Mouse (Mus musculus): ENCODE measurements around the gene Ttc29. TPM values are rescaled to one million over a fixed set of nuclear protein-coding genes. Genes with fewer than 3 reads are reported as not detected.

Ttc29 gene
- total and polyA plus RNA-seq, 3 experiments: 0.49 TPM; not detected in 2

- no peak overlapping the region for H3K4me3 ChIP-seq
- intact Hi-C loops (cut with DNase I): no loop called here
- no peak overlapping the region for H3K9ac ChIP-seq (ENCODE audit: low read depth, low read length)
- no peaks in the 10 kb centered on the region for H3K36me3 ChIP-seq (ENCODE audit: control insufficient read depth, insufficient read depth, low read length)
- H3K27me3 ChIP-seq (ENCODE audit: control insufficient read depth, insufficient read depth, low read length): no peaks in the 10 kb centered on the region
- no peak overlapping the region for H3K27ac ChIP-seq
- H3K79me2 ChIP-seq (replicated peaks; ENCODE audit: control insufficient read depth, insufficient read depth, low read length): no peaks in the 10 kb centered on the region
- WGBS: 56% methylated on average over 11 of the region's 11 CpGs
- DNase-seq: peak in 1 of 2 experiments; percentile 3
- TF ChIP-seq POLR2A (IDR thresholded peaks at IDR 0.05; ENCODE audit: insufficient read depth, low read depth, low read length) (no peak), EP300 (IDR thresholded peaks at IDR 0.05; ENCODE audit: insufficient read depth, low read depth, low read length) (no peak), CTCF (IDR thresholded peaks at IDR 0.05) (no peak)
- no peaks in the 10 kb centered on the region for H3K4me1 ChIP-seq (ENCODE audit: control insufficient read depth, insufficient read depth, low read length)
Observed at GRCm38 (mm10) chr8:78340689-78341529, 127.8 kb downstream of the Ttc29 start.

GRCm38 (mm10) chr8:78342151-78342550, 129.1 kb downstream of the Ttc29 start:
- H3K79me2 ChIP-seq (replicated peaks; ENCODE audit: control insufficient read depth, insufficient read depth, low read length): no peaks in the 10 kb centered on the region
- no peak for DNase-seq
- H3K4me1 ChIP-seq (ENCODE audit: control insufficient read depth, insufficient read depth, low read length): no peaks in the 10 kb centered on the region
- TF ChIP-seq CTCF (IDR thresholded peaks at IDR 0.05): no peak
- no peak for TF ChIP-seq POLR2A (IDR thresholded peaks at IDR 0.05; ENCODE audit: insufficient read depth, low read depth, low read length)
- no peak for TF ChIP-seq EP300 (IDR thresholded peaks at IDR 0.05; ENCODE audit: insufficient read depth, low read depth, low read length)
- no peak overlapping the region for H3K4me3 ChIP-seq
- H3K36me3 ChIP-seq (ENCODE audit: control insufficient read depth, insufficient read depth, low read length): no peaks in the 10 kb centered on the region
- H3K27ac ChIP-seq: no peak overlapping the region
- no peaks in the 10 kb centered on the region for H3K27me3 ChIP-seq (ENCODE audit: control insufficient read depth, insufficient read depth, low read length)
- no peak overlapping the region for H3K9ac ChIP-seq (ENCODE audit: low read depth, low read length)
- intact Hi-C loops (cut with DNase I): no loop called here
- 71% methylated on average over 4 of the region's 4 CpGs for WGBS

GRCm38 (mm10) chr8:78344006-78344405, 130.9 kb downstream of the Ttc29 start:
- no peaks in the 10 kb centered on the region for H3K36me3 ChIP-seq (ENCODE audit: control insufficient read depth, insufficient read depth, low read length)
- H3K4me1 ChIP-seq (ENCODE audit: control insufficient read depth, insufficient read depth, low read length): no peaks in the 10 kb centered on the region
- TF ChIP-seq EP300 (IDR thresholded peaks at IDR 0.05; ENCODE audit: insufficient read depth, low read depth, low read length) (no peak), CTCF (IDR thresholded peaks at IDR 0.05) (no peak), POLR2A (IDR thresholded peaks at IDR 0.05; ENCODE audit: insufficient read depth, low read depth, low read length) (no peak)
- no peak overlapping the region for H3K4me3 ChIP-seq
- 71% methylated on average over 2 of the region's 2 CpGs for WGBS
- no peak overlapping the region for H3K9ac ChIP-seq (ENCODE audit: low read depth, low read length)
- intact Hi-C loops (cut with DNase I): no loop called here
- no peaks in the 10 kb centered on the region for H3K27me3 ChIP-seq (ENCODE audit: control insufficient read depth, insufficient read depth, low read length)
- no peak overlapping the region for H3K27ac ChIP-seq
- H3K79me2 ChIP-seq (replicated peaks; ENCODE audit: control insufficient read depth, insufficient read depth, low read length): no peaks in the 10 kb centered on the region
- no peak for DNase-seq

GRCm38 (mm10) chr8:78345705-78346104, 132.6 kb downstream of the Ttc29 start:
- TF ChIP-seq POLR2A (IDR thresholded peaks at IDR 0.05; ENCODE audit: insufficient read depth, low read depth, low read length) (no peak), EP300 (IDR thresholded peaks at IDR 0.05; ENCODE audit: insufficient read depth, low read depth, low read length) (no peak), CTCF (IDR thresholded peaks at IDR 0.05) (no peak)
- Histone ChIP-seq H3K27ac (no peak overlapping the region), H3K4me3 (no peak overlapping the region), H3K27me3 (ENCODE audit: control insufficient read depth, insufficient read depth, low read length) (no peaks in the 10 kb centered on the region), H3K9ac (ENCODE audit: low read depth, low read length) (no peak overlapping the region), H3K4me1 (ENCODE audit: control insufficient read depth, insufficient read depth, low read length) (no peaks in the 10 kb centered on the region), H3K79me2 (replicated peaks; ENCODE audit: control insufficient read depth, insufficient read depth, low read length) (no peaks in the 10 kb centered on the region), H3K36me3 (ENCODE audit: control insufficient read depth, insufficient read depth, low read length) (no peaks in the 10 kb centered on the region)
- WGBS: 45% methylated on average over 7 of the region's 7 CpGs
- intact Hi-C loops (cut with DNase I): no loop called here
- no peak for DNase-seq

- Histone ChIP-seq H3K4me1 (ENCODE audit: control insufficient read depth, insufficient read depth, low read length) (no peaks in the 10 kb centered on the region), H3K36me3 (ENCODE audit: control insufficient read depth, insufficient read depth, low read length) (no peaks in the 10 kb centered on the region), H3K79me2 (replicated peaks; ENCODE audit: control insufficient read depth, insufficient read depth, low read length) (no peaks in the 10 kb centered on the region), H3K27ac (no peak overlapping the region), H3K4me3 (no peak overlapping the region), H3K9ac (ENCODE audit: low read depth, low read length) (no peak overlapping the region), H3K27me3 (ENCODE audit: control insufficient read depth, insufficient read depth, low read length) (no peaks in the 10 kb centered on the region)
- TF ChIP-seq POLR2A (IDR thresholded peaks at IDR 0.05; ENCODE audit: insufficient read depth, low read depth, low read length) (no peak), EP300 (IDR thresholded peaks at IDR 0.05; ENCODE audit: insufficient read depth, low read depth, low read length) (no peak), CTCF (IDR thresholded peaks at IDR 0.05) (no peak)
- intact Hi-C loops (cut with DNase I): no loop called here
- WGBS: 42% methylated on average over 11 of the region's 11 CpGs
- DNase-seq: no peak
Observed at GRCm38 (mm10) chr8:78346131-78346621, 133.1 kb downstream of the Ttc29 start.

GRCm38 (mm10) chr8:78353902-78354301, 140.8 kb downstream of the Ttc29 start:
- DNase-seq: no peak
- H3K27ac ChIP-seq: no peak overlapping the region
- no peak overlapping the region for H3K4me3 ChIP-seq
- H3K79me2 ChIP-seq (replicated peaks; ENCODE audit: control insufficient read depth, insufficient read depth, low read length): no peaks in the 10 kb centered on the region
- H3K4me1 ChIP-seq (ENCODE audit: control insufficient read depth, insufficient read depth, low read length): no peaks in the 10 kb centered on the region
- H3K9ac ChIP-seq (ENCODE audit: low read depth, low read length): no peak overlapping the region
- no peaks in the 10 kb centered on the region for H3K27me3 ChIP-seq (ENCODE audit: control insufficient read depth, insufficient read depth, low read length)
- no peaks in the 10 kb centered on the region for H3K36me3 ChIP-seq (ENCODE audit: control insufficient read depth, insufficient read depth, low read length)
- 76% methylated on average over 5 of the region's 5 CpGs for WGBS
- intact Hi-C loops (cut with DNase I): no loop called here
- TF ChIP-seq EP300 (IDR thresholded peaks at IDR 0.05; ENCODE audit: insufficient read depth, low read depth, low read length): no peak
- no peak for TF ChIP-seq POLR2A (IDR thresholded peaks at IDR 0.05; ENCODE audit: insufficient read depth, low read depth, low read length)
- TF ChIP-seq CTCF (IDR thresholded peaks at IDR 0.05): no peak
